Mouse (Mus musculus): ENCODE measurements at regions not wholly inside any gene's neighbourhood (a gene's known extent, or its start where the extent isn't known, plus 50 kb on each side); places are given as distances from the start of the nearest gene placed in this dataset.

DNA sequence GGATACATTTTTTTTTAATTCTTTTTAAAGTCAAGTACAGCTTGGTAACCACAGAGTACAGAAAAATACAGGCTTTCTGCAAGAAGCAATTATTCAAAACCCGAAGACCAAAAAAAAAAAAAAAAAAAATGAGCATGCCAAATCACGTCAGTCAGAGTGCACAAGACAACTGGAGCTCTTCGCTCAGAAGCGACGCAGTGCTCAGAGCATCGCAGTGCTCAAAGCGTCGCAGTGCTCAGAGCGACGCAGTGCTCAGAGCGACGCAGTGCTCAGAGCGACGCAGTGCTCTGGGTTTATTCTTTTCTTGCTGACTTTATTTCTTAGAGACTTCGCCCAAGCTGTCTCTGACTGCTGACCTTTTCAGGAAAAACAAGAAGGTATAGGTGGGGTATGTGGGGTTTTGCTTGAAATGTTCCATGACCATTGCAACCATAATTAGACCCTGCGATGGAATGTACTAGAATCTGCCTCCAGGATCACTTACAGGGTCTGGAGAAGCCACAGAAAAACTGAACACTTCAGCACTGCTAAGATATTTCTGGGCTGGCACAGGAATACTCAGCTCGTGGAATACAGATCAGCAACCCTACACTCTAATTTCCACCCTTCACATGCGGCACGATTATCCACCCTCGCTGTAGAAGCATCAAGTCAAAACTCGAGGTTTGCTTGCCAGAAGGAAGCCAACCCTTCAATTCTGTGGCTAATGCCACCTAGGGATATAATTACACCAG, 384.3 kb downstream of the Wdr11 start:
- no peak for DNase-seq (ENCODE audit: low read depth in 2 of 2, low spot score in 2 of 2)

- no peak for DNase-seq (ENCODE audit: low read depth in 2 of 2, low spot score in 2 of 2)
These were observed 386.9 kb downstream of the Wdr11 start for GRCm38 (mm10) chr7:129978576-129978975.

GRCm38 (mm10) chr7:129979337-129979736, 387.7 kb downstream of the Wdr11 start:
- DNase-seq (ENCODE audit: low read depth in 2 of 2, low spot score in 2 of 2) = no peak

DNA sequence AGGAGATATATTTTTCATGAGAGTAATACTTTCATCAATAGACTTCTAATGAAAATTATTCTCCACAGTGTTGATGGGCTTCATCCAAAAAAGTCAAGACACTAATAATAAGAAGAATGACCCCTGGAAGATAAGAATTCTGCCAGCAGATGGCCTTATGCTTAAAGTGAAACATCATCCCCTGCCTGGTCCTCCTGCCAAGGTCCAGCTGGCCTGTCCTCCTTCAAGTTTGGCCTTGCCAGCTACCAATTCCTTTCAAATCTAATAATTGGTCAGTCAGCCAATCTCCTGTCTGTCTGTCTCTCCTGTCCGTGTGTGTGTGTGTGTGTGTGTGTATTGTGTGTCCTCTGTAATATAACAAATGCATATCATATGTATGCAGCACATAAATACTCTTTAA, 388.8 kb downstream of the Wdr11 start:
- no peak for DNase-seq (ENCODE audit: low read depth in 2 of 2, low spot score in 2 of 2)

DNA sequence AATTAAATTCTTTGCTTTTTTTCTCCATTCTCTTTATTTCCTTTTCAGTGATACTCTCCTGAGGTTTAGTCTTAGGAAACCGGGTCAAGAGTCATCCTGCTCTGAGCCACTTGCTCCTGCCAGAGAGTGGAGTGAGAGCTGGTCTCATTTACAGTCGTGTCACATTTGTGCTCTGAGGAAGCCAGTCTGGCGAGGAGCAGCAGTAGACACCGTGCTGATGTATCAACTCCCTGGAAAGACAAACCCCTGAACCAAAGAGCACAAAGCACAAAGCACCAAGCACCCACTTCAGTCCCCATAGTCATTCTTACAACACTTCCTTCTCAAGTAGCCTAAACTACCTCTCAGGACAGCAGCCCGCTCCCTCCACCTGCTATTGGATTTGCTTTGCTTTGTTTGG, 390.7 kb downstream of the Wdr11 start:
- no peak for DNase-seq (ENCODE audit: low read depth in 2 of 2, low spot score in 2 of 2)

DNA sequence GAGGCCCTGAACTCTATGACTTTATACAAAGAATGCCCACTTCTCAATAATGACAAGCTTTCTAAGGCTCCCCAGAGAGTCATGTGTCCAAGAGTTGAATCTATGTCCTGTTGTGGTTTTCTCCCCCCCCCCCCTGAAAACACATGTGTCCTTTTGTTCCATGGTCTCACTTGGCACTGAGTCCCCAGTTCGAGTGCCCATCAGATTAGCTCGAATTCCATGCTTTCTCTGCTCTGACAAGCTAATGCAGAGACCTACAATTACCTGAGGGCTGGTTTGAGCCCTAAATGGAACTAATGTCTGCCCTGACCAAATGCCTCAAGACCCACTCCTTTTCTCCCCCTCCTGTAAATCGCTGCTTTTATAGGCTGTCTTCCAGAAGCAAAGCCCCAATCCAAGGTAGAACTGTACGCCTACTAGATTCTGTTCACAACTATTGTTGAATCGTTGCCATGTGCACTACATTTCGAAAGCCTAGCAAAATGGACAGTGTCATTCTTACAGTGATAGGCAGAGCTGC, 392.0 kb downstream of the Wdr11 start:
- no peak for DNase-seq (ENCODE audit: low read depth in 2 of 2, low spot score in 2 of 2)

DNA sequence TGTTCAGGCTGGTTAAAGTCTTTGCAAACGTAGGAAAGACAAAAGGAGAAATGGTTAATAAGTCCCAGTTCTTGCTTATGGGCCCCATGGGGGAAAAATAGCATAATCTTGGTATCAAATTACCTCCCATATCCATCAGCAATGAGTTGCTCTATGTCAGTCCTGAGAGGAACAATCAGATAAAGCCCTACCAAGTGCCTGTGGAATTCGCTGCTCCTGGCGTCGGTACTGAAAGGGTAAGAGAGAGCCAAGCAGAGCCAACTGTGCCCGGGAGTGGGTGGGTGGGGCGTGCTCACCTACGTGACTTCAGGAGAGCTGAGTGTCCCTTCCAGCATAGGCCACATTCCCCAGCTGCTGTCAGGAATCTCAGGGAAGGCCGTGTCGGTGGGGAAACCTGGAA, 392.7 kb downstream of the Wdr11 start:
- no peak for DNase-seq (ENCODE audit: low read depth in 2 of 2, low spot score in 2 of 2)

- DNase-seq (ENCODE audit: low read depth in 2 of 2, low spot score in 2 of 2) = no peak
These were observed 395.5 kb downstream of the Wdr11 start for GRCm38 (mm10) chr7:129987119-129987665.

- no peak for DNase-seq (ENCODE audit: low read depth in 2 of 2, low spot score in 2 of 2)
These were observed 396.1 kb downstream of the Wdr11 start for GRCm38 (mm10) chr7:129987713-129988112.

GRCm38 (mm10) chr7:129993446-129994223, 402.0 kb downstream of the Wdr11 start:
- DNase-seq (ENCODE audit: low read depth in 2 of 2, low spot score in 2 of 2) = no peak

- no peak for DNase-seq (ENCODE audit: low read depth in 2 of 2, low spot score in 2 of 2)
These were observed 403.9 kb downstream of the Wdr11 start for GRCm38 (mm10) chr7:129995529-129995928.

- no peak for DNase-seq (ENCODE audit: low read depth in 2 of 2, low spot score in 2 of 2)
These were observed 409.4 kb downstream of the Wdr11 start for GRCm38 (mm10) chr7:130001064-130001463.

DNA sequence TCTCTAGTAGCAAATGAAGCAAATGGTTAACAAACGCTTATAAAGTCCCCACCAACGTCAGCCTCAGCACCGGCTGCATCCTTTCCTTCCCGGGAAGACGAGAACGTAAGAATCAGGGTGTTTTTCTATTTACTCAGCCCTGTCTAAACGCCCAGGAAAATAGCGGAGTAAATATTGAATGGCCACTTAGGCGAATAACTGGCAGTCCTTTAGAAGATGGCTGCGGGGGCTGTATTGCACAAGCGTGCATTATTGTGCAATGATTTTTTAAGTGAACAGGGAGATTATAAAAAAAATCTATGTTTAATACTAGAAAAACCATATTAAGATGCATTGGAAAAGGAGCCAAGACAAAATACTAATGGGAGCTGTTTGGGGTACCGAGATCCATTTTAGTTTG, 410.3 kb downstream of the Wdr11 start:
- DNase-seq (ENCODE audit: low read depth in 2 of 2, low spot score in 2 of 2) = no peak

DNA sequence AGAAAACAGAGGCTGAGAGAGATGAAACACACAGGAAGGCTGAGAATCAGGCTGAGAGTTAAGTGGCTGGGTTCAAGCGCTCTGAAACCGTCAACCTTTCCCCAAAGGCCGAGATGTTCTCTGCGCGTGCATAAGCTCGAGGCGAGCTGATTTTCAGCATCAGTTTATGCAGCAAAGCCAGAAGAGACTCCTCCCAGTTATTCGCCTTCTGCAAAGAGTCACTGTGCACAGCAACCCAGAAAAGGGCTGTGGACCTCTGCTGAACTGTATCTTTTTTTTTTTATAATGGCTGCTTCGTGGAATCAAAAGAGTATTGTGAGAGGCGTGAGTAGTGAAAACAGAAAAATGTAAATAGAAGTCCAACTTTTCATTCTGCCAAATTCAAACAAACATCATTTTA, 413.7 kb downstream of the Wdr11 start:
- no peak for DNase-seq (ENCODE audit: low read depth in 2 of 2, low spot score in 2 of 2)

- DNase-seq (ENCODE audit: low read depth in 2 of 2, low spot score in 2 of 2) = no peak
These were observed 416.4 kb downstream of the Wdr11 start for GRCm38 (mm10) chr7:130007993-130008583.

DNA sequence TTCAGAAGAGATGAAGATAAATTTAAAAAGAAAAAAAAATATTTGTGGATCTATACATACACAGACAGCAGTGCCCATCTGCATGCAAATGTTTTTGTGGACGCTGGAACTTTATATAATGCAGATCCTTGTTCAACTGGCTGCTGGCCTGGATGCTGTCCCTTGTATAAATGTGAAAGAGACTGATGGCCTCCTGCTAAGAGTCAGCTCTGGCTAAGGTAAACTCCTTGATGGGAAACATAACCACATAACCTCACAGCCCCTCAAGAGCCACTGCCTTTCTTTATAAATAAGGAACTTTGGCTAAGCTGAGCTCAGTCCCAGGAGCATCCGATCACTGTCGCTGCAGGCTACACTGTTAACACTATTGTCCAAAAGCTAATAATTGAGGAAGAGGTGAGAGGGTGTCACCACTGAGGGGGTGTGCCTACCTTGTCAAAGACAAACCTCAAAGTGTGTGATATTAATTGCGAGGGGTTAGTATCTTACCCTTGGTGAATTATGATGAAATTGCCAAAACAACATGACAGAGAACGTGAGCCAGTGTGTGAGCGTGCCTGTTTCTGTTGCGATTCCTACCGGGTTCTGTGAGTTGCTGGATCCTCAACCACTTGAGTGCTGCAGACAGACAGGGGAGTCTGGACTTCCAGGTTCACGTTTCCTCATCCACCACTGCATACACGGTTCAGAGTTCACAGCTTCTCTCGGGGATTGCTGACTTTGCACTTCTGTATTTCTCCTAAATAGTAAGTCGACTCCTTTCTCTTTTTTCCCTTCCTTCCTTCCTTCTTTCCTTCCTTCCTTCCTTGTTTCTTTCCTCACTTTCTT, 417.1 kb downstream of the Wdr11 start:
- DNase-seq (ENCODE audit: low read depth in 2 of 2, low spot score in 2 of 2) = no peak

- DNase-seq (ENCODE audit: low read depth in 2 of 2, low spot score in 2 of 2) = no peak
These were observed 420.4 kb downstream of the Wdr11 start for GRCm38 (mm10) chr7:130012067-130012466.

DNA sequence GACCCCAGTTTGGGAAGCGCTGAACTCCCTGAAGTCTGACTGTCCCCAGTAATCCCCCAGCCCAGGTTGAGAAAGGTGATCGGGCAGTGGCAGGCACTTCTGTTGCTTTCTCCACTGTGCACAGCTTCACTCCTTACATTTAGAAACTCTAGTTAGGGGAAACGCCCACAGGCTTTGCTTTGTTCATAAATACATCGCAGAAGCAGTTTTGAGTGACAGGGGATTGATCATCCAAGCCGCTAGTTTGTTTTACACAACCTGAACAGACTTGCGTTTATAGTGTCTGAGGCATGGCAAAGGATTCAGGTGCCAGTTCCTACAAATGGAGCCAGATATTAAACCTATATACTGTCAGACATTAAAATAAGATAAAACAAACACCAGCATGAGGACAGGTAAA, 421.4 kb downstream of the Wdr11 start:
- DNase-seq (ENCODE audit: low read depth in 2 of 2, low spot score in 2 of 2) = no peak

DNA sequence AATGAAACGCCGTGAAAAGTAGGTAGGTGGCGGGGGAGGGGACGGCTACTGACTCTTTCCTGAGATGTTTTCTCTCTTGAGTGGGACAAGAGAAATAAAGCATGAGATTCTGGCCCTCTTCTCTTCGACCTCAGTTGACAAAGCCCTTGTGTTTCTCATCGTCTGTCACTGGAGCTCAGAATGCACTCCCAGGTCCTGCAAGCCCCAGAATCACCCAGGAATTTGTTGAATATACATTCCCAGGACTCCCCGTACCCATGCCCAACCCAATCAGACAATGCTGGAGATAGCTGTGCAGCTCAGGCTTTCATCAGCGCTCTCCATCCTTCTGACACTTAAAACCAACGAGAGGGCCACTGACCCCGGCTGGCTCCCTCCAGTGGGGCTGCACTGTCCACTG, 422.9 kb downstream of the Wdr11 start:
- DNase-seq (ENCODE audit: low read depth in 2 of 2, low spot score in 2 of 2) = no peak

DNA sequence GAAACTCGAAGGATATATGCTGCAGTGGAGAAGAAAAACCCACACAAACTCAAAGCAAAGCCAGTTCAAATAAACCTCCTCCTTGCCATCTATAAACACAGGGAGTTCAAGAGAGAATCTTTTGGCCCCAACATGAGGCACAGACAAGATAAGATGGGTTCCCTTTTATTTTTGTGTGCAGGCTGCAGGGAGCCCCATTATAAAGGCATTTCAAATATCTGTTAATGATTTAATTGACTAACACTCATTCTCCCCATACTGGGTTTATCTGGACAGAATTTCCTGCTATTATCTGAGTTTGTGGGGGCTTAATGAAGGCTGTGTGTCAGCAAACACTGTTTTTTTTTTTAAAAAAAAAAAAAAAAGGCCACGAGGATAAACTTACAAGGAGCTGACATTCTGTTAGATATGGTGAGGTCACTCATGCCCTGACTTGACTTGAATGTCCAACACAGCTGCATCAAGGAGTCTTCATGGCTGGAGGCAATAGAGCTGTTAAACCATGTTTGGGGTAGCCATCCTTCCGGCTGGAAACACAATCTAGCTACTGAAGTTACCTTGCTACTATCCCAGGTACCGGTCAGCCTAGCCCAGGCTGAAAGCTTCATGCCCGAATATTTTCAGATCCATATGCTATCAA, 423.8 kb downstream of the Wdr11 start:
- DNase-seq (ENCODE audit: low read depth in 2 of 2, low spot score in 2 of 2) = no peak

All from CD8-positive naive resting alpha-beta T cell, adult 2 months (primary cell).